Mouse (Mus musculus): ENCODE measurements around the gene Limch1. TPM values are rescaled to one million over a fixed set of nuclear protein-coding genes. Genes with fewer than 3 reads are reported as not detected.

Limch1 gene
- total and polyA plus RNA-seq, 3 experiments, result 0.05 TPM; not detected in 2

DNA sequence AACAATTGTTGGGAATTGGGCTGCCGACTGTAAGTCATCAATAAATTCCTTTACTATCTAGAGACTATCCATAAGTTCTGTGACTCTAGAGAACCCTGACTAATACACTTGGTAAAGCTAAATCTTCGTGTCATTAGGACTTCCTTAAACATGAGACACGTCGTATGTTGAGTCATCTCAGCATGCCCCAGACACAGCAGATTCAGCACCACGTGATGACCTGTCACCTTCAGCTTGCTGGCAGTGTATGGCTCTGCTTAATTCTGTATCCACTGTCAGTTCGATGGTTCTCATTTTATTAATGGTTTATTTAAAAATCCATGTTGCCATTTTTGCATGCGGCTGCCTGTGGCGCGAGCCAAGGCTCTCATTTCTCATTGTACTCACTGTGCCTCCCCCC lies 298.3 kb downstream of the Limch1 start (continued):
- TF ChIP-seq MAZ (IDR thresholded peaks at IDR 0.05; ENCODE audit: low read depth, low read length), result no peak
- TF ChIP-seq HCFC1 (IDR thresholded peaks at IDR 0.05; ENCODE audit: low read depth, low read length), result no peak

DNA sequence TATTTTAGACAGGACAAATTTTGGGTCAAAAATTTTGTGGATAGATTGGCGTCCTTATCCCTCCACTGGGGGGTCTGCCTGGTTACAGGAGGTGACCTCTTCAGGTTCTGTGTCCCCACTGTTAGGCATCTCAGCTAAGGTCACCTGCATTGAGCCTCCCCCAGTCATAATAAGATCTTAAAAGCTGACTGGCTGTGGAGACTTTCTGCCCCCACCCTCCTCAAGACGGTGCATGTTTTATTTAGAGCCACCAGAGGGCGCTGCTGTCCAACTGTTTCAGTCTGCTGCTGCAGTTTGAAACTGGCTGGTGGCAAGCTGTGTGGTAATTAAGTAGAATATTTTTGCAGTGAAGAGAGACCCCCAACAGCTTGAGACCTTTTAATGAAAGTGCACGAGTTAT lies 302.4 kb downstream of the Limch1 start:
- Histone ChIP-seq H3K27me3 (replicated peaks) (no peaks in the 10 kb centered on the region), H3K9ac (ENCODE audit: insufficient read depth, low read depth) (no peak overlapping the region), H3K27ac (ENCODE audit: insufficient read depth, low read depth) (no peak overlapping the region), H3K4me3 (replicated peaks in 1 of 3; ENCODE audit: low read depth in 2 of 3, low read length in 2 of 3, poor library complexity in 1 of 3) (no peak overlapping the region), H3K79me2 (replicated peaks; ENCODE audit: control insufficient read depth, extremely low read depth, insufficient read depth, poor library complexity, severe bottlenecking) (no peaks in the 10 kb centered on the region), H3K36me3 (replicated peaks in 1 of 2; ENCODE audit: control insufficient read depth in 1 of 2, insufficient read depth in 1 of 2, low read length in 1 of 2) (no peaks in the 10 kb centered on the region), H3K4me1 (ENCODE audit: control insufficient read depth in 1 of 2, insufficient read depth in 2 of 2) (peaks cover 3 to 13% of the 10 kb centered on the region in 2 experiments; a peak in 2 of 4 replicates), H3K9me3 (replicated peaks; ENCODE audit: low read length) (no peaks in the 10 kb centered on the region), H3K4me2 (ENCODE audit: insufficient read depth, low read depth, poor library complexity, severe bottlenecking) (no peak overlapping the region)
- dilution Hi-C loops (cut with MboI; ENCODE audit: extremely low pct_ligation_motif_present, extremely low pct_unique_long_range_greater_than_20kb, low sequenced_read_pairs) (no loop called here), in situ Hi-C loops (cut with MboI; ENCODE audit: low pct_ligation_motif_present, low pct_unique_long_range_greater_than_20kb, low sequenced_read_pairs) (no loop called here)
- peak; percentile 72 for DNase-seq (ENCODE audit: extremely low read depth)
- no peak for TF ChIP-seq CHD1 (IDR thresholded peaks at IDR 0.05; ENCODE audit: low read depth, low read length)
- no peak for TF ChIP-seq MAX (IDR thresholded peaks at IDR 0.05; ENCODE audit: low read length)
- no peak for TF ChIP-seq PAX5 (IDR thresholded peaks at IDR 0.05; ENCODE audit: low read length)
- TF ChIP-seq IRF4 (IDR thresholded peaks at IDR 0.05; ENCODE audit: low read depth, low read length), result no peak
- TF ChIP-seq NELFE (IDR thresholded peaks at IDR 0.05; ENCODE audit: low read depth, low read length), result no peak
- peak; percentile 80 for TF ChIP-seq SMC3 (IDR thresholded peaks at IDR 0.05; ENCODE audit: low read depth, low read length)
- TF ChIP-seq MAZ (IDR thresholded peaks at IDR 0.05; ENCODE audit: low read depth, low read length), result peak; percentile 67
- TF ChIP-seq EP300 (IDR thresholded peaks at IDR 0.05; ENCODE audit: low read length), result no peak
- TF ChIP-seq ZMIZ1 (IDR thresholded peaks at IDR 0.05; ENCODE audit: low read depth, low read length), result no peak
- TF ChIP-seq ETS1 (conservative IDR thresholded peaks at IDR 0.05; ENCODE audit: low read depth, low read length), result no peak
- no peak for TF ChIP-seq BHLHE40 (IDR thresholded peaks at IDR 0.05; ENCODE audit: low read depth, low read length)
- peak; percentile 63 to 87 for TF ChIP-seq CTCF (conservative IDR thresholded peaks at IDR 0.05 in 1 of 2, IDR thresholded peaks at IDR 0.05 in 1 of 2; ENCODE audit: low read depth in 2 of 2, low read length in 2 of 2)
- no peak for TF ChIP-seq SIN3A (IDR thresholded peaks at IDR 0.05; ENCODE audit: low read length)
- no peak for TF ChIP-seq MYC (IDR thresholded peaks at IDR 0.05; ENCODE audit: low read depth, low read length)
- TF ChIP-seq E2F4 (IDR thresholded peaks at IDR 0.05; ENCODE audit: insufficient replicate concordance, low read depth, low read length), result no peak
- no peak for TF ChIP-seq HCFC1 (IDR thresholded peaks at IDR 0.05; ENCODE audit: low read depth, low read length)
- TF ChIP-seq TCF12 (IDR thresholded peaks at IDR 0.05; ENCODE audit: low read depth, low read length), result no peak
- TF ChIP-seq UBTF (IDR thresholded peaks at IDR 0.05; ENCODE audit: low read depth, low read length), result no peak
- TF ChIP-seq JUN (IDR thresholded peaks at IDR 0.05; ENCODE audit: insufficient read depth, low read depth, low read length), result no peak
- TF ChIP-seq ELF1 (IDR thresholded peaks at IDR 0.05; ENCODE audit: low read depth, low read length), result no peak
- no peak for TF ChIP-seq POLR2A (IDR thresholded peaks at IDR 0.05; ENCODE audit: low read depth, low read length)
- no peak for TF ChIP-seq ZNF384 (IDR thresholded peaks at IDR 0.05; ENCODE audit: low read depth, low read length)
- no peak for TF ChIP-seq CHD2 (IDR thresholded peaks at IDR 0.05; ENCODE audit: low read length)
- no peak for TF ChIP-seq USF1 (IDR thresholded peaks at IDR 0.05; ENCODE audit: low read depth, low read length)
- TF ChIP-seq MXI1 (IDR thresholded peaks at IDR 0.05; ENCODE audit: low read depth, low read length), result no peak
- TF ChIP-seq KAT2A (IDR thresholded peaks at IDR 0.05; ENCODE audit: insufficient replicate concordance, low read length), result no peak
- no peak for TF ChIP-seq ZKSCAN1 (IDR thresholded peaks at IDR 0.05; ENCODE audit: borderline replicate concordance, low read depth, low read length)
- TF ChIP-seq ZC3H11A (IDR thresholded peaks at IDR 0.05; ENCODE audit: low read depth, low read length), result peak; percentile 51
- no peak for TF ChIP-seq MAFK (IDR thresholded peaks at IDR 0.05; ENCODE audit: insufficient replicate concordance, low read length)
- no peak for TF ChIP-seq TBP (conservative IDR thresholded peaks at IDR 0.05; ENCODE audit: low read depth, low read length)
- TF ChIP-seq POLR2AphosphoS2 (IDR thresholded peaks at IDR 0.05; ENCODE audit: low read depth, low read length), result no peak
- no peak for TF ChIP-seq JUND (conservative IDR thresholded peaks at IDR 0.05; ENCODE audit: low read depth, low read length)
- TF ChIP-seq RCOR1 (conservative IDR thresholded peaks at IDR 0.05; ENCODE audit: low read depth, low read length), result no peak
- no peak for TF ChIP-seq NRF1 (IDR thresholded peaks at IDR 0.05; ENCODE audit: low read depth, low read length)
- TF ChIP-seq MEF2A (IDR thresholded peaks at IDR 0.05; ENCODE audit: borderline replicate concordance, low read depth, low read length), result no peak
- no peak for TF ChIP-seq GABPA (IDR thresholded peaks at IDR 0.05; ENCODE audit: insufficient replicate concordance, low read depth, low read length)
- no peak for TF ChIP-seq USF2 (conservative IDR thresholded peaks at IDR 0.05; ENCODE audit: low read depth, low read length)
- TF ChIP-seq RAD21 (IDR thresholded peaks at IDR 0.05; ENCODE audit: low read depth, low read length), result peak; percentile 87
